Mouse (Mus musculus) embryonic facial prominence, embryonic 14.5 days (tissue): ENCODE data around the gene Hps4. TPM values are rescaled to one million over a fixed set of nuclear protein-coding genes. Genes with fewer than 3 reads are reported as not detected.

Experiments used
- ATAC-seq: fragments of 200-750 bp; cut with Nextera tagmentation; 2 replicates; pipeline ENCODE4 v1.8.0; 2017; ENCODE audit warnings: low read depth, moderate number of reproducible peaks, moderate TSS enrichment
- DNase-seq: peaks from one replicate; pipeline ENCODE4 v3.0.0-alpha.2; 2015; ENCODE audit warnings: low spot score
- H3K27ac ChIP-seq: fragments of 300-500 bp; sonication (generic); replicated peaks from 2 replicates; pipeline ENCODE4 v1.5.1; 2014; ENCODE audit warnings: low read depth, mild to moderate bottlenecking, low read length, moderate library complexity
- H3K27me3 ChIP-seq: fragments of 300-500 bp; sonication (generic); replicated peaks from 2 replicates; pipeline ENCODE4 v1.6.1; 2014; ENCODE audit warnings: low read length; ENCODE audit not compliant: control insufficient read depth, insufficient read depth
- H3K36me3 ChIP-seq: fragments of 300-500 bp; sonication (generic); 2 replicates; pipeline ENCODE4 v1.6.1; 2014; ENCODE audit warnings: low read length, mixed read lengths; ENCODE audit not compliant: control insufficient read depth, insufficient read depth
- H3K4me1 ChIP-seq: fragments of 300-500 bp; sonication (generic); 2 replicates; pipeline ENCODE4 v1.6.1; 2014; ENCODE audit warnings: antibody characterized with exemption, low read length; ENCODE audit not compliant: control insufficient read depth, insufficient read depth
- H3K4me2 ChIP-seq: fragments of 300-500 bp; sonication (generic); 2 replicates; pipeline ENCODE4 v1.6.1; 2014; ENCODE audit warnings: low read depth, mild to moderate bottlenecking, low read length, moderate library complexity, mixed read lengths
- H3K4me3 ChIP-seq: fragments of 300-500 bp; sonication (generic); 2 replicates; pipeline ENCODE4 v1.5.1; 2014; ENCODE audit warnings: low read depth, mild to moderate bottlenecking, low read length
- H3K9ac ChIP-seq: fragments of 300-500 bp; sonication (generic); 2 replicates; pipeline ENCODE4 v1.6.1; 2014; ENCODE audit warnings: low read depth, mild to moderate bottlenecking, low read length, moderate library complexity, mixed read lengths
- H3K9me3 ChIP-seq: fragments of 300-500 bp; sonication (generic); 2 replicates; pipeline ENCODE4 v1.6.1; 2016; ENCODE audit warnings: low read length; ENCODE audit not compliant: control insufficient read depth
- WGBS: fragments of 180-500 bp; shearing (Covaris S2); extraction: QIAGEN DNeasy Blood & Tissue Kit; methylation state at CpG from one replicate; pipeline ENCODE4 v1.1.7; 2014; 5-methylcytosine and 5-hydroxymethylcytosine counted together
- polyA plus RNA-seq: library from polyadenylated mRNA; unstranded; fragments of >200 nt; fragmentation: Nextera tagmentation; extraction: Ambion mirVana; gene quantifications from 2 replicates; pipeline ENCODE4 v1.2.1, GENCODE M21; 2014

Hps4 gene
- polyA plus RNA-seq, 1 experiment from 2014 or later = 31.6 TPM

DNA sequence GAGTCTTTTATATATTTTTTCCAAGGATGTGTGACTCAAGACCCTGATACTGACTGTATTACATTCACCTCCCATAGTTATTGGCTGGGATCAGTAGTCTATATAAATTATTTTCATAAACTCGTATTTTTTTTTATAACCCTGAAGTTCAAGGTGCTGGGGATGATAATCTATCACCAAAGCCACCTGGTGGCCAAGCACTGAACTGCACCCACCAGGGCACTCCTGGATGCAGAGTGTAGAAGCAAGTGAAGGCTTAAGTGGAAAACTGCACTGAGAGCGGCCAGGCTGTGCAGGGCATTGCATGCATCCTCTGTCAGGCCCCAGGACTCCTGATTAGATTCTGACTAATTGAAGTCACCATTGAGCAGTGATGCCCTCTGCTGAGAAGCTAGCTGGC, 84.4 kb downstream of the Hps4 start:
- Histone ChIP-seq H3K4me2 (no peak overlapping the region), H3K9me3 (no peaks in the 10 kb centered on the region), H3K27me3 (peaks cover 14% of the 10 kb centered on the region; the same call in 1 of the 2 replicates), H3K4me1 (no peaks in the 10 kb centered on the region), H3K4me3 (no peak overlapping the region), H3K36me3 (no peaks in the 10 kb centered on the region), H3K27ac (no peak overlapping the region), H3K9ac (no peak overlapping the region)
- WGBS = 32% methylated on average over 2 of the region's 2 CpGs
- ATAC-seq (no peak), DNase-seq (no peak)

Other genes starting within 250 kb of the Hps4 start
- 2.7 and 2.8 TPM in 2 replicates for gene Cryba4, start 90.6 kb upstream of the Hps4 start, polyA plus RNA-seq
- 1.8 and 3.2 TPM in 2 replicates for gene Crybb1, start 87.3 kb upstream of the Hps4 start, polyA plus RNA-seq
- 46.9 and 50.6 TPM in 2 replicates for gene Tpst2, start 66.4 kb upstream of the Hps4 start, polyA plus RNA-seq
- gene Tfip11, start 16.7 kb upstream of the Hps4 start, polyA plus RNA-seq = 23.1 and 23.2 TPM in 2 replicates
- gene Srrd, start within 50 bp of the Hps4 start, polyA plus RNA-seq = 30.3 and 34.3 TPM in 2 replicates
- 0.09 and 0.13 TPM in 2 replicates for gene Gm6583, start 12.9 kb downstream of the Hps4 start, polyA plus RNA-seq
- gene Asphd2, start 51.8 kb downstream of the Hps4 start, polyA plus RNA-seq = 18.2 and 20.3 TPM in 2 replicates
- not detected in 2 replicates for gene Gm6588, start 106.3 kb downstream of the Hps4 start, polyA plus RNA-seq
- 0.82 and 1.2 TPM in 2 replicates for gene Sez6l, start 234.1 kb downstream of the Hps4 start, polyA plus RNA-seq